Mouse (Mus musculus): Measurements from ENCODE around the gene Syf2.

DNA sequence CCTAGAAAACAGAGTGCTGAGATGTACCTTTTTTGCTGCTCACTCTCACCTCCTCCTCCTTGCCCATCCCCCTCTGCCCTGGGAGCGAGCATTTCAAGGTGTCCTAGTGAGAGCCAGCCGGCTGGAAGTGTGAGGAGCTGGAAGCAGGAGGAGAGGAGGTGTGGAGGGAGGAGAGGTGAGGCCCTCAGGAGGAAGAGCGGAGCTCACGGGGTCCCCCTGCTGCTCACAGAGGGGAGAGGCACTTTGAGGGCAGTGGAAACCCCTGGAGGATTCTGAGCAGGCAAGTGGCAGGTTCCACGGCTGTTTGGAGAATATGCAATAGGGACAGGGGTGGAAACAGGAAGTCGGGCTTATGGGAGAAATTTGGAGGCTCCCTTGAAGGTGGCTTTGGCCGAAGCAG is 47.4 kb upstream of the Syf2 start:
- TF ChIP-seq CTCF (IDR thresholded peaks at IDR 0.05; ENCODE audit: low read depth) = peak; percentile 85
- TF ChIP-seq EP300 (IDR thresholded peaks at IDR 0.05; ENCODE audit: low read depth) = no peak

Measured in liver, postnatal 0 days (tissue).